Mouse (Mus musculus) midbrain, embryonic 16.5 days (tissue): ENCODE data around the gene Arhgap29. TPM values are rescaled to one million over a fixed set of nuclear protein-coding genes. Genes with fewer than 3 reads are reported as not detected.

Source experiments
- ATAC-seq: fragments of 200-750 bp; cut with Nextera tagmentation; 2 replicates; pipeline ENCODE4 v1.8.0; 2017; ENCODE audit warnings: moderate TSS enrichment
- H3K27ac ChIP-seq: fragments of 300-500 bp; sonication (generic); 2 replicates; pipeline ENCODE4 v1.5.1; 2014; ENCODE audit warnings: mild to moderate bottlenecking, low read length, mixed read lengths
- H3K27me3 ChIP-seq: fragments of 300-500 bp; sonication (generic); 2 replicates; pipeline ENCODE4 v1.6.1; 2014; ENCODE audit warnings: low read depth, low read length, mixed read lengths; ENCODE audit not compliant: control insufficient read depth, insufficient read depth
- H3K36me3 ChIP-seq: fragments of 300-500 bp; sonication (generic); 2 replicates; pipeline ENCODE4 v1.6.1; 2014; ENCODE audit warnings: mild to moderate bottlenecking, low read length, moderate library complexity, mixed read lengths; ENCODE audit not compliant: control insufficient read depth, insufficient read depth
- H3K4me1 ChIP-seq: fragments of 300-500 bp; sonication (generic); 2 replicates; pipeline ENCODE4 v1.6.1; 2014; ENCODE audit warnings: mild to moderate bottlenecking, low read length, mixed read lengths; ENCODE audit not compliant: control insufficient read depth, insufficient read depth
- H3K4me2 ChIP-seq: fragments of 300-500 bp; sonication (generic); 2 replicates; pipeline ENCODE4 v1.6.1; 2014; ENCODE audit warnings: mild to moderate bottlenecking, low read length, mixed read lengths
- H3K4me3 ChIP-seq: fragments of 300-500 bp; sonication (generic); 2 replicates; pipeline ENCODE4 v1.5.1; 2014; ENCODE audit warnings: low read depth, mild to moderate bottlenecking, low read length, moderate library complexity, mixed read lengths
- H3K9ac ChIP-seq: fragments of 300-500 bp; sonication (generic); 2 replicates; pipeline ENCODE4 v1.6.1; 2014; ENCODE audit warnings: low read depth, low read length, mixed read lengths
- H3K9me3 ChIP-seq: fragments of 300-500 bp; sonication (generic); replicated peaks from 2 replicates; pipeline ENCODE4 v1.6.1; 2014; ENCODE audit warnings: mild to moderate bottlenecking, low read length, mixed read lengths; ENCODE audit not compliant: control insufficient read depth, poor library complexity, severe bottlenecking
- WGBS: fragments of 180-500 bp; shearing (Covaris S2); extraction: QIAGEN DNeasy Blood & Tissue Kit; methylation state at CpG from one replicate; pipeline ENCODE4 v1.1.7; 2014; 5-methylcytosine and 5-hydroxymethylcytosine counted together
- polyA plus RNA-seq: library from polyadenylated mRNA; unstranded; fragments of >200 nt; fragmentation: Nextera tagmentation; extraction: Ambion mirVana; gene quantifications from 2 replicates; pipeline ENCODE4 v1.2.1, GENCODE M21; 2015

Gene Arhgap29
- polyA plus RNA-seq, 1 experiment from 2014 or later: 16.7 TPM

- H3K36me3 ChIP-seq: no peaks in the 10 kb centered on the region
- no peaks in the 10 kb centered on the region for H3K4me1 ChIP-seq
- ATAC-seq: no peak
- H3K4me3 ChIP-seq: no peak overlapping the region
- H3K27ac ChIP-seq: no peak overlapping the region
- 68% methylated on average over 6 of the region's 6 CpGs for WGBS
- no peak overlapping the region for H3K9ac ChIP-seq
- H3K9me3 ChIP-seq: no peaks in the 10 kb centered on the region
- no peaks in the 10 kb centered on the region for H3K27me3 ChIP-seq
- H3K4me2 ChIP-seq: no peak overlapping the region
Measured at GRCm38 (mm10) chr3:121915191-121915590, 37.1 kb upstream of the Arhgap29 start.

GRCm38 (mm10) chr3:121916802-121917532 lies 35.4 kb upstream of the Arhgap29 start:
- no peaks in the 10 kb centered on the region for H3K4me1 ChIP-seq
- no peak overlapping the region for H3K4me2 ChIP-seq
- no peak for ATAC-seq
- H3K9me3 ChIP-seq: no peaks in the 10 kb centered on the region
- H3K4me3 ChIP-seq: no peak overlapping the region
- H3K27me3 ChIP-seq: no peaks in the 10 kb centered on the region
- WGBS: 89% methylated on average over 5 of the region's 5 CpGs
- no peak overlapping the region for H3K9ac ChIP-seq
- H3K36me3 ChIP-seq: no peaks in the 10 kb centered on the region
- no peak overlapping the region for H3K27ac ChIP-seq

GRCm38 (mm10) chr3:121917658-121918057 lies 34.7 kb upstream of the Arhgap29 start:
- H3K4me3 ChIP-seq: no peak overlapping the region
- H3K4me1 ChIP-seq: no peaks in the 10 kb centered on the region
- H3K27me3 ChIP-seq: no peaks in the 10 kb centered on the region
- no peak overlapping the region for H3K4me2 ChIP-seq
- ATAC-seq: no peak
- no peaks in the 10 kb centered on the region for H3K36me3 ChIP-seq
- no peaks in the 10 kb centered on the region for H3K9me3 ChIP-seq
- WGBS: 93% methylated on average over 7 of the region's 7 CpGs
- no peak overlapping the region for H3K9ac ChIP-seq
- no peak overlapping the region for H3K27ac ChIP-seq

GRCm38 (mm10) chr3:121919961-121920360 lies 32.4 kb upstream of the Arhgap29 start:
- Histone ChIP-seq H3K4me3 (no peak overlapping the region), H3K4me2 (no peak overlapping the region), H3K27me3 (no peaks in the 10 kb centered on the region), H3K9ac (no peak overlapping the region), H3K4me1 (no peaks in the 10 kb centered on the region), H3K27ac (no peak overlapping the region), H3K36me3 (no peaks in the 10 kb centered on the region), H3K9me3 (no peaks in the 10 kb centered on the region)
- ATAC-seq: no peak
- WGBS: 88% methylated on average over 5 of the region's 5 CpGs

- Histone ChIP-seq H3K27ac (no peak overlapping the region), H3K36me3 (no peaks in the 10 kb centered on the region), H3K9me3 (no peaks in the 10 kb centered on the region), H3K4me3 (no peak overlapping the region), H3K9ac (no peak overlapping the region), H3K4me2 (no peak overlapping the region), H3K4me1 (no peaks in the 10 kb centered on the region), H3K27me3 (no peaks in the 10 kb centered on the region)
- WGBS: 77% methylated on average over 3 of the region's 3 CpGs
- no peak for ATAC-seq
Measured at GRCm38 (mm10) chr3:121920769-121921168, 31.6 kb upstream of the Arhgap29 start.

GRCm38 (mm10) chr3:121924768-121925486 lies 27.4 kb upstream of the Arhgap29 start:
- Histone ChIP-seq H3K4me3 (no peak overlapping the region), H3K9me3 (no peaks in the 10 kb centered on the region), H3K9ac (no peak overlapping the region), H3K36me3 (no peaks in the 10 kb centered on the region), H3K4me2 (no peak overlapping the region), H3K27ac (no peak overlapping the region), H3K4me1 (no peaks in the 10 kb centered on the region), H3K27me3 (no peaks in the 10 kb centered on the region)
- 91% methylated on average over 11 of the region's 11 CpGs for WGBS
- ATAC-seq: no peak

GRCm38 (mm10) chr3:121927601-121928000 lies 24.7 kb upstream of the Arhgap29 start:
- 85% methylated on average over 3 of the region's 3 CpGs for WGBS
- H3K27me3 ChIP-seq: no peaks in the 10 kb centered on the region

GRCm38 (mm10) chr3:121932815-121933214 lies 19.5 kb upstream of the Arhgap29 start:
- Histone ChIP-seq H3K4me1 (no peaks in the 10 kb centered on the region), H3K36me3 (no peaks in the 10 kb centered on the region), H3K27ac (no peak overlapping the region), H3K9me3 (no peaks in the 10 kb centered on the region), H3K9ac (no peak overlapping the region), H3K4me2 (no peak overlapping the region), H3K4me3 (no peak overlapping the region), H3K27me3 (no peaks in the 10 kb centered on the region)
- ATAC-seq: no peak
- 95% methylated on average over 4 of the region's 4 CpGs for WGBS

More at GRCm38 (mm10) chr3:121927601-121928000, 24.7 kb upstream of the Arhgap29 start:
- no peak overlapping the region for H3K4me2 ChIP-seq
- no peak for ATAC-seq
- no peak overlapping the region for H3K9ac ChIP-seq
- no peaks in the 10 kb centered on the region for H3K36me3 ChIP-seq
- H3K9me3 ChIP-seq: no peaks in the 10 kb centered on the region
- H3K4me1 ChIP-seq: no peaks in the 10 kb centered on the region
- no peak overlapping the region for H3K27ac ChIP-seq
- no peak overlapping the region for H3K4me3 ChIP-seq

GRCm38 (mm10) chr3:121936241-121936640 lies 16.1 kb upstream of the Arhgap29 start:
- Histone ChIP-seq H3K36me3 (no peaks in the 10 kb centered on the region), H3K4me3 (no peak overlapping the region), H3K9me3 (no peaks in the 10 kb centered on the region), H3K27ac (no peak overlapping the region), H3K27me3 (no peaks in the 10 kb centered on the region), H3K9ac (no peak overlapping the region), H3K4me2 (no peak overlapping the region), H3K4me1 (no peaks in the 10 kb centered on the region)
- no peak for ATAC-seq
- WGBS: 95% methylated on average over 2 of the region's 2 CpGs
